Mouse (Mus musculus): ENCODE data around the gene Pcdh9. TPM values are rescaled to one million over a fixed set of nuclear protein-coding genes. Genes with fewer than 3 reads are reported as not detected.
A peak's percentile ranks its signal among the peaks of the same experiment; 100 is the strongest.

Gene Pcdh9
- total RNA-seq, 2 experiments from 2014 or later = 156 to 203 TPM

DNA sequence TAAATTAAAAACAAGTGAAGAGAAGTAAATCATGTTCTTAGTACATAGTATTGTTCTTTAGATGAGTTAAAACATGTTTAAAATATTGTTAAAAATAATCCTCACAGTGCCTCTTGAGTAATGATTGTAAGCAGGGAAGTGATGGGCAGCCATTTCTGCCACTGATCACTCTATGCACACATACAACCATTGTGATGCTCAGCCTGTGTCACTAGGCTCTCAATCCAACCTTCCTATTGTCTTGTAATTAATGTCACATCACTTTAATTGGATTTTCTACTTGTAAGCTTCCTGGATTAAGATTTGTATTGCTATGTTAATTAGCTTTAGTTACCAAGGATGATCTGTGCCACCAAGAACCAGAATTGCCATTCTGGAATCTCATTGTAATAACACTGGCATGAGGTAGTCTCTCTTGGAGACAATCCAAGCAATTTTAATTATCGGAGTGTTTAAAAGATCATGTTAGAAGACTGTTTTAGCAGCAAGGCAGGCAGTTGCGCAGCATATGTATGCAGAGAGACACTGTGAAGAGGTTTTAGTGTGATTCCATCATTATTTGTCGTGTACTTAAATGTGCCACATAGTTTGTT, 305.0 kb downstream of the Pcdh9 start:
- DNase-seq (ENCODE audit: extremely low spot score in 1 of 2, low spot score in 1 of 2) = no peak

DNA sequence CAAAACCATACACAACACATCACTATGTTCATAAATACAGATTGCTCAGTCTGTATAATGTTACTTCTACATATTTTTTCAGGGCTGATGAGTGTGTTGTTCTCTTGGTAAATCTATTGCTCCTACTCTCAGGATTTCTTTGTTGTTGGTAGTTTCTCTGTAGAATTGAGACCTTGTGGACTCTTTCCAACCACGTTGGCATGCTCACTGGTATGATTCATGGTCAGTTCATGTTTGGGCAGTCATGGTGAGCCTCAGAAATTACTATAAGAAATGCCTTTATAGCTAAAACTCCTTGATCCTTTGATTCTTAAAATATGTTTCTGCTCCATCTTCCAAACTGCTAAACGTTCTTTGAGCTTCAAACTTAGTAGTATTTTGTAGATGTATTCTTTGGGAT, 326.1 kb downstream of the Pcdh9 start:
- no peak for DNase-seq (ENCODE audit: extremely low spot score in 1 of 2, low spot score in 1 of 2)

DNA sequence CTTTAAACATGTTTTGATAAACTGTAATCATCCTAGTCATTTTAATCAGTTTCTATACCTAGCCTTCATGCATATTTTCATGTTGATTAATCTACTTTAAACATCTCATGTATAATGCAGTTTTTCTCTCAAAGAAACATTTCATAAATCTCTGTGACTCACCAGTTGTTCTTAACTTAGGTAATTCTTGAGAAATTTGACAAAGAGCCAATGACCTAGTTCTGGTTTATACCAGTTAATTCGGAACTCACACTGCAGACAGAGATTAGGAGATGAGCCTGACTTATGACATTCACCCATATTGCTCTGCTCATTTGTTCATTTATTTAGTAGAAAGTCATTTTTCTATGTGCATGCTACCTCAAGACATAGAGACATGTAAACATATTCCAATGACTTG, 328.9 kb downstream of the Pcdh9 start:
- no peak for DNase-seq (ENCODE audit: extremely low spot score in 1 of 2, low spot score in 1 of 2)

DNA sequence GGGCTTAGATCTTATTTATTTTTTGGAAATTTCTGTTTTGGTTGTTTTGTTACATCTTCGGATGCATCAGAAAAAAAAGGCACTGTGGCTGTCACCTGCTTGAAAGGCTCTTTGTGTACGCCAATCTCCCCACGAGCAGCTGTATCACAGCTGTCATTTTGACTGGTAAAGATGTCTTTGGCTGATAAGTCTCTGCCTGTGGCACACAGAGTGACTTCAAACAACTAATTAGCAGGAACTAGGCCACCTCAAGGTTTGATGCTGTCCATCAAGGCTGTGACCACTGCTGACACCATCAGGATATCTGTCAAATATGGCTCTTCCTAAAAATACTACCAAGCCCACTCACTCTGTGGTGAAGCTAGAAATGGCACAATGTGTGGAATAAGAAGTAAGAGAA, 336.7 kb downstream of the Pcdh9 start:
- DNase-seq (ENCODE audit: extremely low spot score in 1 of 2, low spot score in 1 of 2) = no peak

DNA sequence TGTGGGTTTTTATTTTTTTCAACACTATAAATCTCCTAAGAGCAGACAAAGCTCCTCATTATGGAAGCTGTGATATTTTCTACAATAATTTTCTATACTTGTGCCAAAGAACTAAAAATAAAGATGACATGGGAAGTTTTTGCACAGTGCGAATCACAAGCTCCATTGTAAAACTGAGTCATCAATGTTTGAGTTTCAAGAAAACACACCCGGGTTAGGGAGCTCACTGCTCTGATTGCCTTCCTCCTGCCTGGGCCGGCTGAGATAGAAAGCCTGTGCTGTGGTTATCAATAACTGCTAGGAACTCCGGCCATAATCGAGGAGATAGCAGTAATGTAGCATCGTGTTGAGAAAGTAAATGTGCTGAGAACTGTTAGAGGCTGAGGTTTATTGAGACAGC, 344.9 kb downstream of the Pcdh9 start:
- no peak for DNase-seq (ENCODE audit: extremely low spot score in 1 of 2, low spot score in 1 of 2)

DNA sequence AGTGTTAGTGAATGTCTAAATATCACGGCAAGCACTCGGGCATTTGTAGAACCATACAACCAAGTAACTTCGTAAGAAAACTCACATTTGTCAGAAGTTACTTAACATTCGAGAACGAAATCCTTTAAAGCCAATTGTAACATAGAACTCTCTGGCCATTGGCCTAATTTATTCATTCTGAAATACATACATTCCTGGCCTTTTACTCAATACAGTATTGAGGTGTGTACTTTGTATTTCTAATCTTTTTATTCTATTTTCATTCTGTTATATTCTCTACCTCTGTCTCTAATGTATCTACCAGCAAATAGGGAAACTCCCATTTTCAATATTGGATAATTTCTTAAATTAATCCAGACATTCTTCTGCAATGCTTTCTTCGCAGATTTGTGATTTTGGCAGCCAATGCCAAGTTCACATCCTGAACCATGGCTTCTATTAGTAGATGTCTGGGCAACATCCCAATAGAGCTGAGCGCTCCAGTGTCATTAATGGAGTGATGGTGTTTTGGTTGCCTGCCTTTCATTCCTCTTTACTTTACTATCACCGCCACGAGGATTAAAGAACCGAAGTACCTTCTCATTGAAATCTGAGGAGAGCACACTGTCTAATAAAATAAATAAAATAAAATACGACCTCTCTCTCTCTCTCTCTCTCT, 346.4 kb downstream of the Pcdh9 start:
- DNase-seq (ENCODE audit: extremely low spot score in 1 of 2, low spot score in 1 of 2) = no peak

DNA sequence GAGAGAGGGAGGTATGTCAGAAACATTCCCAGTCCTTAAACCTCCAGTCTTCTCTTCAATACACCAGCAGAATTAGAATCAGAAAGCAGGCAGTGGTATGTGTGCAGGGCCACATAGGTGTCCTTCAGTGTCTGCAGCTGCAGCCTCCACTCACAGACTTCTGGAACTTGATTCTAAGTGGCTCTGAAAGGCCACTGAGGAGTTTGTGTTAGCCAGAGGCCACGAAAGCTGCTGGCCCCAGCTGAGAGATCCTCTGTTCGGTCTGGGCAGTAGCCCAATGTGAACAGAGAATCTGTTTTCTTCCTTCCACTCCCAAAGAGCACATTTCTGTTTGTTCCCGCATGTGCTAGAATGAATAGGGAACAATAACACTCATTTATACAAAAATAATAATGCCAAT, 346.9 kb downstream of the Pcdh9 start:
- peak in 1 of 2 experiments; percentile 23 for DNase-seq (ENCODE audit: extremely low spot score in 1 of 2, low spot score in 1 of 2)

DNA sequence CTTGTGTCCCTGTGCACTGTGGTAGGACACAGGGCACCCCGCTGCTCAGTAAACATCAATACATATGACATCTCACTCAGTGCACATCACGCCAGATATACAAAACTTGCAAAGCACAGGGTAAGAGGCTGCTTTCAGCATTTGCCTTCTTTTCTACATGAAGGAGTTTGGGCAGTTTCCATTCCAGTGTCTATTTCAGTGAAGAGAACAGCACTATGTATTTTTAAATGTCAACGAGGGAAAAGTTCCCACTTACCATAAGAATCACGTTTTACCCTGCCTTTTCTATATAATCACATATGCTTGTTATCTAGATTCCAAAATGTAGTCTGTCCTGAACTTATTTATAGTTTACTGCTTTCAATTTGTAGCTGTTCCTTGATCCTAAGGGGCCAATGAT, 355.6 kb downstream of the Pcdh9 start:
- no peak for DNase-seq (ENCODE audit: extremely low spot score in 1 of 2, low spot score in 1 of 2)

DNA sequence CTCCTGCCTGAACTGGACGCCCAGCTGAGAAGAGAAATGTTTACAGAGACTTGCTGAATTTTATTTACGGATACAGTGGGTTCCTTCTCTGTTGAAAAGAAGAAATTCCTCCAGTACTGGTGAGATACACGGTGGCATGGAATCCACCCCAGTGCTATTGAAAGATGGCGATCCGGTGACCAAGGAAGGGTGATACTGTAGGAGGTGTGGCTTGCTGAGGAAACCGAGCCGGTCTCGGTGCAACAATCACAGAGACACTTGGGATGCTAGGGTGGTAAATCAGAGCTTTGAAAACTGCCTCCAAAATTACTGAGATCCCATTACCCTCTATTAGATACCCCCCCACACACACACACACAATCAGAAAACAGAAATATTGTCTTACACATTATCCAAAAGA, 367.0 kb downstream of the Pcdh9 start:
- no peak for DNase-seq (ENCODE audit: extremely low spot score in 1 of 2, low spot score in 1 of 2)

DNA sequence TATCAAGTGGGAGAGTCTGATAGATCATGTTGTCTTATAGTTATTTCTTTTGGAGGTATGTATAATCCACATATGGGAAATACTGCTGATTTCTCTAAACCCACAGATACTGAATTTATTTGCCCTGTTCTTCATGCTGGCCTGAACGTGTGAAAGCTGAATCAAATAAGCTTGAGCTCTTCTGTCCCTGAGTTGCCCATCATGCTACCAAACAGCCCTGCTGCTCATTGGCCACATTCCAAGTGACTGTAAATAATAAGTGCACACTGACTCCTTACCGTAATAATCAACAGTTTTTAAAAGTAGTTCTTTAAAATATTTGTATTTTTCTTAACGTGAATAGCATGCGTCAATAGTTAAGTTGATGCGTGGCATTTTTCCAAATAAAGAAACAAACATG, 370.3 kb downstream of the Pcdh9 start:
- DNase-seq (ENCODE audit: extremely low spot score in 1 of 2, low spot score in 1 of 2) = no peak

DNA sequence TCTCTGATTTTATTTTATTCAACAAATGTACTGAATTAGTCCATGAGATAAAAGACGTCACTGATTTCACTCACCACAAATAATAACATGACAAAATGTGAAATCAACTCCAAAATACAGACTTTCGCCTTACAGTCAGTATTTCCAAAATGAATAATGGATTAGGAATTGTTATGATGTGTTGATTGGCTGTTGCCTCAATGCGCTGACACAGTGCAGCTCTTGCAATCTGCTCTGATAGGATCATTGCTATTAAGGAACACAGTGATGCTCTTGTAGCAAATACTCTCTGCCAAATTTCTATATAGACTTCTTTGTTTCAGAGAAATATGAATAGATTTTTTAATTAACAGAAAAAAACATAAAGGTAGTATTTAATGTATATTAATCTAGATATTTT, 373.8 kb downstream of the Pcdh9 start:
- no peak for DNase-seq (ENCODE audit: extremely low spot score in 1 of 2, low spot score in 1 of 2)

DNA sequence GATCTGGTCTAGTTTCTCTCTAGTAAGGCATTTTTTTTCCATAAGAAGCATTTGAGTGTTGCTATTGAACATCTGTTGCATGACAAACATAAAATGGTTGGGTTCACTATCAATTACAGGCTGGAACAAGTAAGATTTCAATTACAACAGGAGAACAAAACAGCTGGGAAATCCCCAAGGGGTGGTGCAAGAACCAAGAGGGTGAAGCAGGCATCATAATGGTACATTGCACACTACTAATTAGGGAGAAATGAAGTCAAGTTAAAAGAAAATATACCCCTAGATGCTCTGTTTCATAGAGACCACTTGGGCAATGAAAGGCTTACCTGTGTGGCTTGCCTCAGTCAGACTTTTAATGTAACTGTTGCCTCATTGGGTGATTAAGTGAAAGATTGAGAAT, 384.4 kb downstream of the Pcdh9 start:
- no peak for DNase-seq (ENCODE audit: extremely low spot score in 1 of 2, low spot score in 1 of 2)

DNA sequence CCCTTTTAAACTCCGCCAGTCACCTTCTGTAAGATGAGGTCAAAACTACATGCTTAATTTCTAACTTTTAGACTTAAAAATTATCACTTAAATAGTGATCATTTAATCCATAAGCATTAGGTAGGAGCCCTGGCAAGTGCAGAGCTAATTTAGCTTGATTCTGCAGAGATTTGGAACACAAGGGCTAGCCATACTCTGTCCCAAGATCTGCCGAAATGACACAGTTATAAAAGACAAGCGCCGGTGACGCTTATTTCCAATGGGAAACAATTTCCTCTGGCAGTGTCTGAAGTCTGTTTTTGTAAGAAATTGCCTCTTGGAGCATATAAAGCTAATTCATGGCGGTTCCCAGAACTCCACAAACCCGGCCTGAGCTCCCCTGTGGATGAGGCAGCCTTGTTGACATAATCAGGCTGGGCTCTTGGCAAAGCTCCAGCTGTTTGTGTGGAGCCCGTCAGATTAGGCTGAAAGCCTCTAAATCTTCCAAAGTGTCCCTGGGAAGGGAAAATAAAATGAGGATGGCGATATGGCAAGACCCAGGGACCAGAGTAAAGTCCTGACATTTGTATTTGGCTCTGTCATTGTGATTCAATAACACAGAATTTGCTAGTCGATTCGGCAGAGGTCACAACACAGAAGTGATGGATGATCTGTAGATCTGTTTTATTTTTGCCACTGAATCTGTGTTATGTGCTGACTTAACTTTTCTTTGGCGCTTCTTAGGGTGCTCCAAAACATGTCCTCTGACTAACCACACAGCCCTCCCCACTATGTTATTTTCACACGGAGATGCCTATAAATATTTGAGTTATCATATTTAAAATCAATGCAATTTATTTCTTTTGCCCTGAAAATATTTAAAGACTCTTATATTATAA, 391.4 kb downstream of the Pcdh9 start:
- DNase-seq (ENCODE audit: extremely low spot score in 1 of 2, low spot score in 1 of 2) = peak; percentile 39 to 60

DNA sequence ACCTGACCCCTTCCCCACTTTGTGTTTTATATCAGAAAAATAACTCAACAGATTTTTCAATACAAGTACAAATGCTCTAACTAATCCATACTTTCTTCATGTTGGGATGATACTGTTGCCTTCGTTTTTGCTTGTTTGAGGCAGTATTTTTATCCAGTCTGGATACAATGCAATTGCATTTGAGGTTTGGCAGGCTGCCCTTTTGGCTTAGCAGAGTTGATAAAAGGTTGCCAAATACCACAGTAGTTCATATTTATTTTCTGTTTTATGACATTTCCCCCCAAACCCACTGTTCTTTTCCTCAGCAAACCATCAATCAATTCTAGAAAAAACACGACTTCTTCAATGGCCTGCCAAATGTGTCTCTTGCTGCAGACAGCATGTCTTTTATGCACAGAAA, 415.5 kb downstream of the Pcdh9 start:
- peak in 1 of 2 experiments; percentile 27 for DNase-seq (ENCODE audit: extremely low spot score in 1 of 2, low spot score in 1 of 2)

DNA sequence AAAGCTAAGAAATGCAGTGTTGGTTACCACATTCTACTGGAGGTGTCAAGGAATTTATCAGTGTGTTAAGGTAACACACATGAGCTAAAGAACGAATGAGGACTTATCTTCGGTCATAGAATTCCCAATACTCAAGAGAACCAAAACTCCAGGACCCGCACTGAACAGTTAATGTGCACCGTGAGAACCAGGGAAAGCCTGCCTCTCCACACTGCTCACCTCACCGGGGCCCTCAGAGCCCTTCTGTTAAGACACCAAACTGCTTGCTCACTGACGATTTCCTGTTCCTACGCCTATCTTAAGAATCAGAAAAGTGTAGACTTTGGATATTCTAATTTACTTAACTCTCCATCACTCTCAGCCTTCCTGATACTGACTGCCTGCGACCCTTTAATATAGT, 418.0 kb downstream of the Pcdh9 start:
- DNase-seq (ENCODE audit: extremely low spot score in 1 of 2, low spot score in 1 of 2) = no peak

DNA sequence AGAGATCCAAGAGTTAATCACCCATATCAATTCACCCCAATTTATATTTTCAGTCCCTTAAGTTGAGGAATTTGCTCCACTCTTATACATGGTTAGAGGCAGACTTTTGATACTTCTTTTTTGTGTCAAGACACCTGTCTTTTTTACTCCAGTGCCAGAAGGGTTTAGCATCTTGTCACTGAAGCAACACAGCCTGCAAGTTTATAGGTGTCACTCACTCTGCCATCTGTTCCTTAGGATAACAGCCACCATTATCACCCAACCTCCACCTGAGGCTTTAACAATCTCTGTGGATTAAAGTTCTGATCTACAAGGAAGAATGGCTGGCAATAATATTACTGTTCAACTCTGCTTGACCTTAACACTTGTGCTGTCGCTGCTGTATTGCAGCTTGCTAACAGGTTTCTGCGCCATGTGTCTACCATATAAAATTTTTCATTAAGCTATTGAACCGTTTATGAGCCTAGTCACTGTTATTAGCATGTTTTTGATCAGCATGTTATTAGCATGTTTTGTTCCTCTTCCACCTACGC, 427.1 kb downstream of the Pcdh9 start:
- DNase-seq (ENCODE audit: extremely low spot score in 1 of 2, low spot score in 1 of 2) = no peak

DNA sequence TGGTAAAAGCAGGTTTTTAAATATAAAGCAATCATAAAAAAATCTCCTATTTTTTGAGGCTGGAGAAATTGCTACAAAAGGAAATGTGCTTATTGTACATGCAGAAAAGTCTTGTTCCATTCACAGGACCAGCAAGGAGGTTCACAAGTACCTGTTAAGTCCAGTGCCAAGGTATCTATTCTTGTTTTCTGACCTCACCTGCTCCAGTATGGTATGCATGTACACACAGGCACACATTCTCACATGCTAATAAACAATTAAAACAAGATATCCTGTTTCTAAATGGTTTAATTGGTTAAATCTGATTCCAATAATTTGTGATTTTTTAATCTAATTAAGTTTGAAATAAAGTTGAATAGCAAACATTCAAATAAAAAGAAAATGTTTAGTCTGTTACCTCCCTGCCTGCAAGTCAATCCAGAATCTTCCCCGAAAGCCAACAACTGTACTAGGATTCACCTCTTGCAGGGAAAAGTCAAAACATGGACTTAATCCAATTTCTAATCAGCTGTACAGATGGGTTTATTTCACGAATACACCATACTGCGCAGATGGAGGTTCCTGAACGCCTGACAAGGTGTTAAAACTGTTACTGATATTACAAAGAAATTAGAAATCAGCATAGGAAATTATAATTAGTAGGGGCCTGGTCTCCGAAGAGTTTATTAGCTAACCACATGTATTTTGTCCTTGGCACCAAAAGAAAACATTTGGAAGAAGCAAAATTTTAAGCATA, 439.4 kb downstream of the Pcdh9 start:
- no peak for DNase-seq (ENCODE audit: extremely low spot score in 1 of 2, low spot score in 1 of 2)

DNA sequence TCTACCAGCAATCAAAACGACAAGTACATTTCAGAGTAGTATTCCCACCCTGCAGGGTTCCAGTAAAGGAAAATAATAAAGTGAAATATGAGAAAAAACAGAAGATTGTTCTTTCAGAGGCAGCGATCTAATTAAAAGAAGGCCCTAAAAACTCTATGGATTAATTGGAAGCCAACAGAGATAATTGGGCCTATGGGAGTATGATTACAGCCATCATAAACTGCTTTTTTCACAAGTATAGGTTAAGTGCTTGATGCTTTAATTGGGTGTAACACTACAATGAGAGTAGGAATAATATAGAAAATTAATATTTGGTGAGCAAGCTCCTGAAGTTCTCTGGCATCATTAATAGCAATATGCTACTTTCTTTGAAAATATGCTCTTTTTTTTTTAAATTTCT, 448.6 kb downstream of the Pcdh9 start:
- no peak for DNase-seq (ENCODE audit: extremely low spot score in 1 of 2, low spot score in 1 of 2)

DNA sequence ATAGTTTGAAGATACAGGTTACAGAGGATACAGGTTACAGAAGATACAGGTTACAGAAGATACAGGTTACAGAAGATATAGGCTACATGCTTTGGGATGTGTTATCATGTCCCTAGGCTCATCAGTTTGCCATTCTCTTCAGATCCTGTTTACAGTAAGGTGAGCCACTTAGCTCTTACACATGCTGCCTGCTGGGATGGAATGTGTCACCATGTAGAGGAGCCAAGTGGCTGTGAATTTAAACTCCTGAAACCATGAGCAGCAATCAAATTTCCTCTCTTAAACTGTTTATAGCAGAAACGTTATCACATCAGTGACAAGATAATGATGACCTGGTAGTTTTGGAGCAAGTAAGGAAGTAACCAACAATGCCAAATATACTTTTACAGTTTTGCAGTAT, 453.3 kb downstream of the Pcdh9 start:
- DNase-seq (ENCODE audit: extremely low spot score in 1 of 2, low spot score in 1 of 2) = no peak

DNA sequence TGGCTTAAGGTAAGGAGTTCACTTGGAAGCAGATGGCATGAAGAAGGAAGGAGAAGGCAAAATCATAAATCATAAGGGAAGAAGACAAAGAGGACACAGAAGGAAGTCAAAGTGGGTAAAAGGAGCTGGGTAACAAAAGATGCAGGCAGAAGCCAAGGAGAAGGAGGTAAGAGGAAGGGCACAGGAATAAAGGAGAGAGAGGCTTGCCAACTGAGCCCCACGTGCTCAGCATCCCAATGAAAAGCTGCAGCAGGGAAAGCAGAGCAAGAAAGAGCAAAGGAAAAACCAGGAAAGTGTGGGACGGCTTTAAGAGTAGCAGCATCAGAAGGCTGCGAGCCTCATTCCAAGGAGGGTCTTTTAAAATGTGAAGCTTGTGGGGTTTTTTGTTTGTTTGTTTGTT, 473.7 kb downstream of the Pcdh9 start:
- peak; percentile 26 to 54 for DNase-seq (ENCODE audit: extremely low spot score in 1 of 2, low spot score in 1 of 2)

DNA sequence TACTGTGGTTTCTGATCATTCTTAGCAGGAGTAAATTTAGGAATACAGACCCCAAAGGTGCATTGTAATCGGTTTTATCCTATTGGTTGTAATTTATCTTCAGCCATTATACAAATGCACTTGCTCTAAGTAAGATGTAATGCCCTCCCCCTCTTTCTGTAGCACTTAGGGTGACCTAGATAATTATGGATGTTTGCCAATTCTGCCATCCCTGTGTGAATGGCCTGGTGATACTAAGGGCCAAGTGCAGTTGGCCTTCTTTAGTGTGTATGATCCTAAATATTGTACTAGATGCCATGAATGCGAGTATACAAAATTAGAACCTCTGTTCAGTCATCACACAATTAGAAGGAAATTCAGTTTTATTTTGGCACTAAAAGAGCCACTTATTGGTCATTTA, 475.0 kb downstream of the Pcdh9 start:
- DNase-seq (ENCODE audit: extremely low spot score in 1 of 2, low spot score in 1 of 2) = no peak
